Mouse (Mus musculus) midbrain, embryonic 15.5 days (tissue): ENCODE data around the gene Slc25a33. TPM values are rescaled to one million over a fixed set of nuclear protein-coding genes. Genes with fewer than 3 reads are reported as not detected.
A peak's percentile ranks its signal among the peaks of the same experiment; 100 is the strongest.
"Not testable (repeated sequence)": the region's sequence is repeated elsewhere in the genome, so short reads cannot be mapped to it uniquely, and the experiment has no call there.

Experiments used
- ATAC-seq: fragments of 200-750 bp; cut with Nextera tagmentation; replicated peaks from 2 replicates; pipeline ENCODE4 v1.8.0; 2017; ENCODE audit warnings: moderate TSS enrichment
- H3K27ac ChIP-seq: fragments of 300-500 bp; sonication (generic); 2 replicates; pipeline ENCODE4 v1.5.1; 2015; ENCODE audit warnings: mild to moderate bottlenecking, inconsistent platforms
- H3K27me3 ChIP-seq: fragments of 300-500 bp; sonication (generic); replicated peaks from 2 replicates; pipeline ENCODE4 v1.6.1; 2015; ENCODE audit warnings: inconsistent platforms
- H3K36me3 ChIP-seq: fragments of 300-500 bp; sonication (generic); replicated peaks from 2 replicates; pipeline ENCODE4 v1.6.1; 2015; ENCODE audit warnings: inconsistent platforms
- H3K4me1 ChIP-seq: fragments of 300-500 bp; sonication (generic); 2 replicates; pipeline ENCODE4 v1.6.1; 2015; ENCODE audit warnings: inconsistent platforms
- H3K4me2 ChIP-seq: fragments of 300-500 bp; sonication (generic); 2 replicates; pipeline ENCODE4 v1.6.1; 2015; ENCODE audit warnings: inconsistent platforms, mild to moderate bottlenecking, moderate library complexity
- H3K4me3 ChIP-seq: fragments of 300-500 bp; sonication (generic); 2 replicates; pipeline ENCODE4 v1.5.1; 2015; ENCODE audit warnings: mild to moderate bottlenecking, inconsistent platforms
- H3K9ac ChIP-seq: fragments of 300-500 bp; sonication (generic); 2 replicates; pipeline ENCODE4 v1.6.1; 2015; ENCODE audit warnings: mild to moderate bottlenecking, inconsistent platforms
- H3K9me3 ChIP-seq: fragments of 300-500 bp; sonication (generic); 2 replicates; pipeline ENCODE4 v1.6.1; 2016; ENCODE audit warnings: inconsistent platforms
- WGBS: fragments of 180-500 bp; shearing (Covaris S2); methylation state at CpG from one replicate; pipeline ENCODE4 v1.1.7; 2015; ENCODE audit warnings: mixed read lengths; 5-methylcytosine and 5-hydroxymethylcytosine counted together
- polyA plus RNA-seq: library from polyadenylated mRNA; unstranded; fragments of >200 nt; fragmentation: Nextera tagmentation; extraction: Ambion mirVana; gene quantifications from 2 replicates; pipeline ENCODE4 v1.2.1, GENCODE M21; 2015

Gene Slc25a33
- polyA plus RNA-seq: 26.6 and 27.4 TPM in 2 replicates

- H3K9ac ChIP-seq: peak within 1 kb of the TSS; percentile 89
- WGBS: under 1% methylated on average over 51 of the region's 51 CpGs
Measured at GRCm38 (mm10) chr4:149774094-149774470, at the start of gene Slc25a33. Slc25a33 (minus strand) TSS chr4:149774277.

DNA sequence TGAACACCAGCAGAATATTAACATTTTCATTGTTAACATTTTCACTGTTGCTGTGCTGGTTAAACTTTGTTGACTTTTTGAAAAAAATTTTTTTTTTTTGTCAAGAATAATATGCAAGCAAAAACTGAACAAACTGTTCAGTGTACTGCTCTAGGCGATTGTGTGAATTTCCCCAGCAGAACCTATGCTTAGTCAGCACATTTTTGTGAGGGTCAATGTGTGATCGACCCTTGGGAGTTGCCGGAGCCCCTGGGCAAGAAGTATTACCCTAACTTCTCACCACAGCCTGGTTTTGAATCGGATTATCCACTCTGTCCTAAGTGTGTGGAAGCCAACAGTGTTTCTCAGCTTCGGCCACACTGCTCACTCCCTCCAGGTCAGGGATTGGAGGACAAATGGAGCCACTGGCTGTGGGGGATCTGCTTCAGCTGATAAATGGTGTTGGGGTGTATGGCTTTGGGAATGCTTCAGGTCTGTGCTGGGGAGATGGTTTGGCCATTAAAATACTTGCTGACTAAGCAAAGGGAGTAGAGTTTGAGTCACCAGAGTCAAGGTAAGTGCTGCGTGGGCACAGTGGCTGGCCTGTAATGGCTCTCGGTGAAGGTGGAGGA is 48.6 kb upstream of the Slc25a33 start:
- no peak overlapping the region for H3K4me2 ChIP-seq
- no peak overlapping the region for H3K27ac ChIP-seq
- H3K9me3 ChIP-seq: no peaks in the 10 kb centered on the region
- no peak overlapping the region for H3K9ac ChIP-seq
- H3K4me1 ChIP-seq: no peaks in the 10 kb centered on the region; the same call in 1 of the 2 replicates
- ATAC-seq: no peak
- WGBS: 77% methylated on average over 7 of the region's 7 CpGs
- H3K4me3 ChIP-seq: no peak overlapping the region
- no peaks in the 10 kb centered on the region for H3K36me3 ChIP-seq
- H3K27me3 ChIP-seq: no peaks in the 10 kb centered on the region

More at GRCm38 (mm10) chr4:149774094-149774470, at the start of gene Slc25a33:
- H3K4me1 ChIP-seq: peaks cover 15% of the 10 kb centered on the region
- peaks cover 8% of the 10 kb centered on the region; the same call in 1 of the 2 replicates for H3K27me3 ChIP-seq
- H3K27ac ChIP-seq: peak within 1 kb of the TSS; percentile 84
- no peaks in the 10 kb centered on the region for H3K36me3 ChIP-seq
- peak within 1 kb of the TSS; percentile 96 for H3K4me2 ChIP-seq
- peak within 1 kb of the TSS; percentile 79 for H3K4me3 ChIP-seq
- ATAC-seq: peak; percentile 98
- no peaks in the 10 kb centered on the region for H3K9me3 ChIP-seq

DNA sequence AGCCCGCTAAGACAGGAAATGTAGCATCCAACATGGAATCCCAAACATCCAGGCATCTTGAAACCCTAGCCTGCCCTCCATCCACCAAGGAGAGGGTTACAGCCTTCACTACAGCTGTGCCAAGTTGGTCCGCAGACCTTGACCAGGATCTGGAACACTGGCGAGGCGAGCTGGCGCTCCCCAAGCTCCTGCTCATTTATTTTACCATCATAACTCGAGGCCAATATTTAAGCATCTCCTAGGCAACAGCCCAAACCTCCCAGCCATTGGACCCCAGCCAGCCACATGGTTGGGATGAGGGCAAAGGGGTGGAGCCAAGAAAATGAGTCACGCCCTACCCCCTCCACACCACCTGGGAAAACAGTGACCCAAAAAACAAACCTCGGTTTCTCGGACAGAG is 48.0 kb upstream of the Slc25a33 start:
- no peaks in the 10 kb centered on the region; the same call in 1 of the 2 replicates for H3K4me1 ChIP-seq
- H3K4me3 ChIP-seq: no peak overlapping the region
- H3K9me3 ChIP-seq: no peaks in the 10 kb centered on the region
- H3K27ac ChIP-seq: no peak overlapping the region
- no peak overlapping the region for H3K4me2 ChIP-seq
- no peaks in the 10 kb centered on the region for H3K27me3 ChIP-seq
- no peak overlapping the region for H3K9ac ChIP-seq
- WGBS: 53% methylated on average over 9 of the region's 9 CpGs
- ATAC-seq: 0 out of 2 replicates have a peak, but pooled peaks have one; percentile 63
- H3K36me3 ChIP-seq: no peaks in the 10 kb centered on the region

- no peaks in the 10 kb centered on the region for H3K27me3 ChIP-seq
- no peak overlapping the region for H3K4me3 ChIP-seq
- H3K4me1 ChIP-seq: no peaks in the 10 kb centered on the region; the same call in 1 of the 2 replicates
- H3K9ac ChIP-seq: no peak overlapping the region
- H3K9me3 ChIP-seq: no peaks in the 10 kb centered on the region
- no peak for ATAC-seq
- WGBS: 63% methylated on average over 6 of the region's 6 CpGs
- H3K36me3 ChIP-seq: no peaks in the 10 kb centered on the region
- H3K4me2 ChIP-seq: no peak overlapping the region
- no peak overlapping the region for H3K27ac ChIP-seq
Measured at GRCm38 (mm10) chr4:149820569-149820968, 46.5 kb upstream of the Slc25a33 start.

GRCm38 (mm10) chr4:149819195-149819594 is 45.1 kb upstream of the Slc25a33 start:
- Histone ChIP-seq H3K4me1 (no peaks in the 10 kb centered on the region; the same call in 1 of the 2 replicates), H3K27me3 (no peaks in the 10 kb centered on the region), H3K4me2 (no peak overlapping the region), H3K27ac (no peak overlapping the region), H3K36me3 (no peaks in the 10 kb centered on the region), H3K9ac (no peak overlapping the region), H3K9me3 (no peaks in the 10 kb centered on the region), H3K4me3 (no peak overlapping the region)
- ATAC-seq: no peak
- 63% methylated on average over 3 of the region's 3 CpGs for WGBS

DNA sequence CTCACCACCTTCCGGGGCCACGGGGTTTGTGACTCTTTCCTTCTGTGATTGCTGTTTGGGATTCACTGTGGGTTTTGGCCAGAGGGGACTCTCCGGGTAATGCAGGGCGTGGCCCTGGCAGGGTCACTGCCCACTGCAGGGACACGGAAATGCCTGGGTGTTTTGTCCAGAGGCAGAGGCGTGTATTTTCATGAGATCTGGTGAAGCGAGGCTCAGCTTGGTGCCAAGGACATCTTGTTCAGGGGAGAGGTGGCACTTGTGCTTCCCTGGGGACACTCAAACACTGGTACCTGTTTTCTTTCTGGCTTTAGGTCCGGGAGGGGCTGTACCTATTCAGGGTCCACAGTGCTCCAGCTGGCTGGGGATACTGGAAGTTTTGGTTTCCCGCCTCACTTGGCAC is 42.5 kb upstream of the Slc25a33 start:
- Histone ChIP-seq H3K4me2 (no peak overlapping the region), H3K9me3 (no peaks in the 10 kb centered on the region), H3K9ac (no peak overlapping the region), H3K27ac (no peak overlapping the region), H3K27me3 (no peaks in the 10 kb centered on the region), H3K4me3 (no peak overlapping the region), H3K36me3 (no peaks in the 10 kb centered on the region), H3K4me1 (0 out of 2 replicates have a peak, but pooled peaks cover 6% of the 10 kb centered on the region)
- ATAC-seq: no peak
- 92% methylated on average over 9 of the region's 9 CpGs for WGBS

DNA sequence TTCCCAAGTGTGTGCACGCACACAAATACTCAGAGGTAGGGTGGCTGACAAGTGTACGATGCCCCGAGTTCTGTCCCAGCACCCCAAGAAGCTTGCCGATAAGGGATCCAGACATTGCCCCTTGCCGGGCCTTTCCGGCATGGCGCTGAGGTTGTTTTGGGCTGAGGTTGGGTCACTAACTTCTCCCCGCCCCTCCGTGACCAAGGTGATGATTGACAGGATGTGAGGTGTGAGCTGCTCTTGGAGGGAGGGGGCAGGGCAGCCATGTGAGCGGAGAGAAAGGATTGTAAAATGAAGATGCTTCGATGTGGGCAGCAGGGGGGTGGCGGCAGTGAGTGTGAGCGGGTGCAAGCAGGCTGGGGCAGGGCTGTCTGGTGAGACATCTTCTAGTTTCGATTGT is 41.5 kb upstream of the Slc25a33 start:
- Histone ChIP-seq H3K27me3 (no peaks in the 10 kb centered on the region; the same call in 1 of the 2 replicates), H3K4me1 (0 out of 2 replicates have a peak, but pooled peaks cover 6% of the 10 kb centered on the region), H3K36me3 (no peaks in the 10 kb centered on the region), H3K9ac (no peak overlapping the region), H3K4me2 (no peak overlapping the region), H3K27ac (no peak overlapping the region), H3K4me3 (no peak overlapping the region), H3K9me3 (no peaks in the 10 kb centered on the region)
- 89% methylated on average over 14 of the region's 14 CpGs for WGBS
- no peak for ATAC-seq

DNA sequence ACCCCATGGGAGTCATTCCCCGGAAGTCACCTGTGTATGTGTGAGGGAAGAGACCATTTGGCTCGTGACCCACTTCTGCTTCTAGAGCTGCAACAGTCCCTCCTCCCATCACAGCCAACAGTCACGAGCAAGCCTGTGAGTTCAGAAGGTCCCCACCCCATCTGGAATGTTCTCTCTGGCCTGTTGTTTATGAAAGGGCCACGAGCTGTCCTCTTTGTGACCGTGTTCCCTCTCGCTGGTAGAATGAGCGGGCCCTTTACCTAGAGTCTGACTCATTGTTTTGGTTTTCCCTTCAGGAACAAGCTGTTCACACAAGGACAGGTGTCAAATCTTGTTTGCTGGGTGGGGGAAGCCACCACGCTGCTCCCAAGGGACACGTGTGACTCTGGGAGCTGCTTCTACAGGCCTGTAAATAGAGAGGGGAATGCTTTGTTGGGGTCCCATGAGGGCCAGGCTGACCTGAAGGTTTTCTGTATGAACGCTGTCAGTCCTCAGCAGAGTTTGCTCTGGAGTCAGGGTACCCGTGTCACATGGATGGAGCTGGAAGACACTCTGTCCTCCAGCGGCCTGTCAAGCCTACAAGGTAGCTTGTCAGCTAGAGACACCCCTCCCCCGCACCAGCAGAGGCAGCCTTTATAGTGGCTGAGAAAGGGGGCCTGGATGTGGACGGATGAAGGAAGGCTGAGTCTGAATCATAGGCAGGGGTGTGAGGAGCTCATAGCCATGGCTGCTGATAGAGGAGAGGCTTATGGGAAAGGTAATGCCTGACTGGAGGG is 39.5 kb upstream of the Slc25a33 start:
- H3K4me3 ChIP-seq: no peak overlapping the region
- WGBS: 64% methylated on average over 14 of the region's 14 CpGs
- H3K9ac ChIP-seq: no peak overlapping the region
- H3K36me3 ChIP-seq: no peaks in the 10 kb centered on the region
- H3K27me3 ChIP-seq: peaks cover 9% of the 10 kb centered on the region
- ATAC-seq: no peak
- H3K4me1 ChIP-seq: 0 out of 2 replicates have a peak, but pooled peaks cover 6% of the 10 kb centered on the region
- H3K9me3 ChIP-seq: no peaks in the 10 kb centered on the region
- H3K4me2 ChIP-seq: no peak overlapping the region
- H3K27ac ChIP-seq: no peak overlapping the region

DNA sequence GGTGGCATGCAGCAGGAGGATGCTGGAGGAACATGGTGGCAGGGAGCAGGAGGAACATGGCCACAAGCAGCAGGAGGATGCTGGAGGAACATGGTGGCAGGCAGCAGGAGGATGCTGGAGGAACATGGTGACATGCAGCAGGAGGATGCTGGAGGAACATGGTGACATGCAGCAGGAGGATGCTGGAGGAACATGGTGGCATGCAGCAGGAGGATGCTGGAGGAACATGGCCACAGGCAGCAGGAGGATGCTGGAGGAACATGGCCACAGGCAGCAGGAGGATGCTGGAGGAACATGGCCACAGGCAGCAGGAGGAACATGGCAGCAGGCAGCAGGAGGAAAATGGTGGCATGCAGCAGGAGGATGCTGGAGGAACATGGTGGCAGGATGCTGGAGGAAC is 36.3 kb upstream of the Slc25a33 start:
- not testable (repeated sequence) for H3K9ac ChIP-seq, H3K9me3 ChIP-seq, H3K4me2 ChIP-seq, ATAC-seq, H3K27me3 ChIP-seq, H3K4me3 ChIP-seq, H3K36me3 ChIP-seq, H3K4me1 ChIP-seq, H3K27ac ChIP-seq

DNA sequence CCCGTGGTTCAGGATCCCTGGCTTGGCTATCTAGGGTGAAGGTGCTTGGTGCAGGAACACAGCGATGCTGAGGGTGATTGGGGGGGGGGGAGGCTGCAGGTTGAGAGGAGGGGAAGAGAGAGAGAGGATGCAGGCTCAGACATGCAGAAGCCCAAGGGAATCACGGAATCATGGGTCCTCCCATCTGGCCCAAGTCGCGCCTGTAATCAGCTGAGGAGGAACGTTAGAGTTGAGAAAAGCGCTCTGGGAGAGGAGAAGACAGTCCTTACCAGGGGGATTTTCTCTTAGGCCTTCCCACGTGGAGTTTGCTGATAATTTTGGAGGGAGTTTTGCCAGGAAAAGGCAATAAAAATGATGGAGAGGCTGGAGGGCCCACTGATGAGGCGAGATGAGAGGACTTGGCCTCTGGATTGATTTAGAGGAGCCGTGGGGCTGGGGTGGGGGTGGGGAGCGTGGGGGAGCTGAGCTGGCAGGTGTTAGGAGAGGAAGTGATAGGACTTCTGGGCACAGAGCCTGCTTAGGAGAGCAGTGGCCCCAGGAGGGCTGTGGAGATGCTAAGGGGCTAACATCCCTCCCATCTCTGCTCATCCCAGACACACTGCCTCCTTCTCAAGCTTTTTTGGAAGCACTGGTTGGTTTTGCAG is 34.6 kb upstream of the Slc25a33 start:
- H3K4me1 ChIP-seq: 0 out of 2 replicates have a peak, but pooled peaks cover 3% of the 10 kb centered on the region
- WGBS: 43% methylated on average over 11 of the region's 11 CpGs
- no peaks in the 10 kb centered on the region for H3K9me3 ChIP-seq
- no peak overlapping the region for H3K4me2 ChIP-seq
- H3K27ac ChIP-seq: no peak overlapping the region
- no peaks in the 10 kb centered on the region for H3K36me3 ChIP-seq
- H3K9ac ChIP-seq: no peak overlapping the region
- no peak for ATAC-seq
- H3K27me3 ChIP-seq: peaks cover 12% of the 10 kb centered on the region
- no peak overlapping the region for H3K4me3 ChIP-seq

DNA sequence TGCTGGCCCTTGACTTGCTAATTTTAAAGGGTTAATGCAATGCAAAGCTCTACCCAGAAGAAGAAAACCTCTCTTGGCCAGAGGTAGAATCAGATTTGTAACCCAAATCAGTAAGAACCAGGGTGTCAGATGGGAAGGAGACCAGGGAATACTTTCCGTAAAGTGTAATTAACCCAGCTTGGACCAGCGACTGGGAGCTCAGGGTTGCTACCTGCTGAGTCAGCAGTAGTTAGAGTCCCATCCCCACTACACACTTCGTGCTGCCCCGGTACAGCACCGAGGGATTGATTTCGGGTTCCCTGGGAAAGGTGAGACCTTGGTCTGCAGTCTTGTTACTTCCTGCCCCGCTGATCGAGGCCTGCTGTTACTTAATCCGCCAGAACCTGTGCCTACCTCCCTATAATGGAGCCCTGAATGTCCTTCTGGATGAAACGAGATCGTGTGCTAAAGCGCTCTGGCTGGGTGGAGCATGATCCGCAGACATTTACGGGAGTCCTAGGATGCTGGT is 34.0 kb upstream of the Slc25a33 start:
- Histone ChIP-seq H3K4me3 (no peak overlapping the region), H3K27me3 (peaks cover 16% of the 10 kb centered on the region), H3K27ac (no peak overlapping the region), H3K4me2 (no peak overlapping the region), H3K9ac (no peak overlapping the region), H3K4me1 (no peaks in the 10 kb centered on the region), H3K9me3 (no peaks in the 10 kb centered on the region), H3K36me3 (no peaks in the 10 kb centered on the region)
- no peak for ATAC-seq
- 28% methylated on average over 14 of the region's 14 CpGs for WGBS

DNA sequence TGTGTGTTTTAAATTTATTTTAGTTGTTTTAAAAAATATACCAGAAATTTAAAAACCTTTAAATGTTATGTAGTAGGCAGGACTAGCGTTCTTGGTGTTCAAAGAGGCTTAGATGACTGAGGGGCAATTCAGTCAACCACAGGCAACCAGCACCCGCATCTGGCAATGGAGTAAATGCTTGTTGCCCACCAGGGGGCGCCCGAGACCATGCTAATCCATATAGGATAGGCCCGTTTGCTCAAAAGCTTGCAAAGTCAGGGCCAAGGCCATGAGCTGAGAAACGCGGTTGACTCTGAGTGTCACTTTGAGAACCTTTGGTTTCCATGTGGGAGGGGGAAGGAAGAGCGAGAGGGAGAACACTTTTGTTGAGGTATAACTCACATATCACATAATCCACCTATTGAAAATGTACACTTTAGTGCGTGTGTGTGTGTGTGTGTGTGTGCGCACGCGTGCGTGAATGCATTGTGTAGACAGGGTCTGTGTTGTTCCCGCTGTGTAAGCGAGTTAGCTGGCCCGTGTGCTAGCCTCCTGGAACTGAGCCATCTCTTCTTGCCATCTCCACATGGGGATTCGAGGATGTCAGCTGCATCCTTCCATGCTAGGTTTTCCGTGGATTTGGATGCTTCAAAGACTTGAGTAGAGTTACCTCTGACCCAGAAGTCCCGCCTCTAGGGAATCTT is 32.8 kb upstream of the Slc25a33 start:
- H3K27me3 ChIP-seq: peaks cover 16% of the 10 kb centered on the region
- WGBS: 46% methylated on average over 19 of the region's 19 CpGs

More for the DNA sequence above, 32.8 kb upstream of the Slc25a33 start:
- H3K9ac ChIP-seq: no peak overlapping the region
- no peak overlapping the region for H3K4me2 ChIP-seq
- no peaks in the 10 kb centered on the region for H3K9me3 ChIP-seq
- ATAC-seq: peak; percentile 80; the same call in 1 of the 2 replicates
- H3K4me1 ChIP-seq: no peaks in the 10 kb centered on the region
- H3K4me3 ChIP-seq: no peak overlapping the region
- no peaks in the 10 kb centered on the region for H3K36me3 ChIP-seq
- H3K27ac ChIP-seq: no peak overlapping the region
